Mouse (Mus musculus) thymus, adult 2 months (tissue): ENCODE data around the gene Gm20683.
A peak's percentile ranks its signal among the peaks of the same experiment; 100 is the strongest.

Experiments
- CTCF ChIP-seq: fragments of 200-500 bp; IDR thresholded peaks from 2 replicates; pipeline ENCODE4 v1.5.1; 2012; ENCODE audit warnings: mild to moderate bottlenecking, control low read depth, low read length, moderate library complexity, borderline replicate concordance; ENCODE audit not compliant: control insufficient read depth, poor library complexity, insufficient read depth; ENCODE audit errors: extremely low read depth
- POLR2A ChIP-seq: fragments of 200-500 bp; IDR thresholded peaks from 2 replicates; pipeline ENCODE4 v1.6.1; 2012; ENCODE audit warnings: mild to moderate bottlenecking, low read length, control low read depth, moderate library complexity; ENCODE audit not compliant: control insufficient read depth, poor library complexity, insufficient read depth; ENCODE audit errors: extremely low read depth

- TF ChIP-seq POLR2A = 0 out of 2 replicates have a peak, but pooled peaks have one; percentile 38
- no peak for TF ChIP-seq CTCF
Measured at GRCm38 (mm10) chr17:25868601-25869191, 27.1 kb upstream of the Gm20683 start, which contains the start of gene Mcrip2.
